Mouse (Mus musculus) spleen, adult 2 months (tissue): ENCODE measurements around the gene Farp1.

ENCODE experiments used
- CTCF ChIP-seq: fragments of 200-500 bp; IDR thresholded peaks from 2 replicates; pipeline ENCODE4 v1.5.1; 2011; ENCODE audit warnings: mild to moderate bottlenecking, inconsistent platforms; ENCODE audit not compliant: insufficient read depth, insufficient read length, insufficient replicate concordance; ENCODE audit errors: extremely low read depth
- POLR2A ChIP-seq: fragments of 200-500 bp; IDR thresholded peaks from 2 replicates; pipeline ENCODE4 v1.6.1; 2011; ENCODE audit warnings: low read depth, low read length, inconsistent platforms

- TF ChIP-seq CTCF (no peak), POLR2A (no peak)
Observed at GRCm38 (mm10) chr14:121244104-121244503, 209.1 kb downstream of the Farp1 start.
